Mouse (Mus musculus) heart, adult 2 months (tissue): ENCODE measurements around the gene Gnai2.

Source experiments
- CTCF ChIP-seq: fragments of 200-600 bp; IDR thresholded peaks from 2 replicates; pipeline ENCODE4 v1.8.1; 2022; ENCODE audit warnings: antibody characterized with exemption, mild to moderate bottlenecking, moderate library complexity
- EP300 ChIP-seq: fragments of 200-500 bp; IDR thresholded peaks from 2 replicates; pipeline ENCODE4 v1.6.1; 2011; ENCODE audit warnings: low read depth, low read length, control low read depth; ENCODE audit not compliant: insufficient read depth
- POLR2A ChIP-seq: fragments of 200-500 bp; IDR thresholded peaks from 2 replicates; pipeline ENCODE4 v1.6.1; 2011; ENCODE audit warnings: mild to moderate bottlenecking, low read depth, low read length, control low read depth; ENCODE audit not compliant: insufficient read depth

- no peak for TF ChIP-seq POLR2A
- no peak for TF ChIP-seq CTCF
- no peak for TF ChIP-seq EP300
Observed at GRCm38 (mm10) chr9:107648767-107649166, 13.6 kb upstream of the Gnai2 start.
